In the genomic region with DNA sequence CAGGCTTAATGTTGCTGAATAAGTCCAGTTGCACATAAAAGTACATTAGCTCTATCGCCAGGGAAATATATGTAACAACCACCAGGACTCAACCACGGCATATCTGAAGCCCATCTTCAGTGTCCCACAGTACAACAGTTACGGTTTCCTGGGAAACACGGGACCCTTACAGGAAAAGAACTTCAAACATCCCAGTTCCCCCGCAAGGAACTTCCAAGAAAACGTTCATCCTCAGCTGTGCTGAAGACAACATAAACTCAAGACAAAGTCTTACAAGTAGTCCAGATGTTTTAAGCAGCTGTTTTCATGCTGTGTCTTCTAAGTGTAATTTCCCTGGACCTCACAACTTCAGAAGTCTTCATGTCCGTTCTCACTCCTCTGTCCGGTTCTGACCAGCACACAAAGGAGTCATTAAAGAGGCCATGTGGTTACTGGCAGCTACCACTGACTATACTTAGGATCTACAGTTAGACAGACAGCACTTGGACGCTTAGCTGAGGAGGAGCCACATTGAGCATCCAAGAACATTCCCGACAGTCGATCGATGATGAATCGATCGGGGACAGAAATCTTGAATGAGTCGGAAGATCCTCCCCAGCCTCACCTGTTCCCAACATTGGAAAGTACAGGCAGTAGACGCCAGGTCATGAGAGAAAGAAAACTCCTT, we compare ENCODE assay signal across 8 mouse cellular contexts. TPM values are rescaled to one million over a fixed set of nuclear protein-coding genes. Genes with fewer than 3 reads are reported as not detected.
DNase-seq lines count a peak whose midpoint lies in the region; ATAC-seq and TF ChIP-seq lines count a peak whose summit lies in the region.

No protein-coding gene starts in this region.

- dilution Hi-C loops in CH12.LX (cut with MboI; ENCODE audit: extremely low pct_ligation_motif_present, extremely low pct_unique_long_range_greater_than_20kb, low sequenced_read_pairs), result no loop called here

- peak overlapping the region; percentile 80 for H3K4me2 ChIP-seq in CH12.LX (ENCODE audit: insufficient read depth, low read depth, poor library complexity, severe bottlenecking)
- H3K4me2 ChIP-seq in embryonic facial prominence, embryonic 12.5 days (replicated peaks), result peak overlapping the region; percentile 79
- H3K4me2 ChIP-seq in hindbrain, embryonic 16.5 days (ENCODE audit: low read length), result peak overlapping the region; percentile 82

- no peak for TF ChIP-seq EP300 in CH12.LX (IDR thresholded peaks at IDR 0.05; ENCODE audit: low read length)

- in situ Hi-C loops in CH12.LX (cut with MboI; ENCODE audit: low pct_ligation_motif_present, low pct_unique_long_range_greater_than_20kb, low sequenced_read_pairs), result no loop called here

- TF ChIP-seq RAD21 in CH12.LX (IDR thresholded peaks at IDR 0.05; ENCODE audit: low read depth, low read length), result no peak

- TF ChIP-seq POLR2A in CH12.LX (IDR thresholded peaks at IDR 0.05; ENCODE audit: low read depth, low read length), result no peak

- no peak for ATAC-seq in embryonic facial prominence, embryonic 12.5 days (ENCODE audit: insufficient number of reproducible peaks, insufficient read depth, low FRiP score, low TSS enrichment)
- peak; percentile 11; the same call in 1 of the 2 replicates for ATAC-seq in hindbrain, embryonic 16.5 days

- no peaks in the 10 kb centered on the region for H3K9me3 ChIP-seq in CH12.LX (replicated peaks; ENCODE audit: low read length)
- no peaks in the 10 kb centered on the region for H3K9me3 ChIP-seq in embryonic facial prominence, embryonic 12.5 days
- no peaks in the 10 kb centered on the region for H3K9me3 ChIP-seq in hindbrain, embryonic 16.5 days (ENCODE audit: control insufficient read depth, low read length)

- peaks cover 0 to 7% of the 10 kb centered on the region in 2 experiments for H3K36me3 ChIP-seq in CH12.LX (replicated peaks in 1 of 2; ENCODE audit: control insufficient read depth in 1 of 2, insufficient read depth in 1 of 2, low read length in 1 of 2)
- no peaks in the 10 kb centered on the region for H3K36me3 ChIP-seq in embryonic facial prominence, embryonic 12.5 days
- H3K36me3 ChIP-seq in hindbrain, embryonic 16.5 days (ENCODE audit: control insufficient read depth, insufficient read depth, low read length), result no peaks in the 10 kb centered on the region

- H3K27ac ChIP-seq in CH12.LX (ENCODE audit: insufficient read depth, low read depth), result no peak overlapping the region
- H3K27ac ChIP-seq in embryonic facial prominence, embryonic 12.5 days, result no peak overlapping the region
- H3K27ac ChIP-seq in hindbrain, embryonic 16.5 days (ENCODE audit: low read depth, low read length), result peak overlapping the region; percentile 78

- H3K79me2 ChIP-seq in CH12.LX (replicated peaks; ENCODE audit: control insufficient read depth, extremely low read depth, insufficient read depth, poor library complexity, severe bottlenecking), result peaks cover 16% of the 10 kb centered on the region

- peak overlapping the region; percentile 85 for H3K9ac ChIP-seq in CH12.LX (ENCODE audit: insufficient read depth, low read depth)
- H3K9ac ChIP-seq in embryonic facial prominence, embryonic 12.5 days, result peak overlapping the region; percentile 94
- peak overlapping the region; percentile 83 for H3K9ac ChIP-seq in hindbrain, embryonic 16.5 days (ENCODE audit: low read depth, low read length)

- peak; percentile 22 for DNase-seq in adrenal gland, postnatal 10 days
- DNase-seq in adrenal gland, adult (ENCODE audit: inconsistent age in 2 of 2, low spot score in 1 of 2), result no peak
- DNase-seq in CH12.LX (ENCODE audit: extremely low read depth), result peak; percentile 9
- peak; percentile 9 for DNase-seq in lung, postnatal 10 days
- DNase-seq in right cerebral cortex, postnatal 36 days (ENCODE audit: low spot score in 2 of 2), result no peak
- no peak for DNase-seq in right cerebral cortex, adult 18-20 months

- peak overlapping the region; percentile 81 to 99 (median 98) for H3K4me3 ChIP-seq in CH12.LX (replicated peaks in 1 of 3; ENCODE audit: low read depth in 2 of 3, low read length in 2 of 3, poor library complexity in 1 of 3)
- H3K4me3 ChIP-seq in embryonic facial prominence, embryonic 12.5 days, result peak overlapping the region; percentile 96
- H3K4me3 ChIP-seq in hindbrain, embryonic 16.5 days (ENCODE audit: low read length), result peak overlapping the region; percentile 72

- peaks cover 14% of the 10 kb centered on the region for H3K27me3 ChIP-seq in CH12.LX (replicated peaks)
- no peaks in the 10 kb centered on the region for H3K27me3 ChIP-seq in embryonic facial prominence, embryonic 12.5 days
- no peaks in the 10 kb centered on the region for H3K27me3 ChIP-seq in hindbrain, embryonic 16.5 days (replicated peaks; ENCODE audit: control insufficient read depth, insufficient read depth, low read length)

- H3K4me1 ChIP-seq in CH12.LX (ENCODE audit: control insufficient read depth in 1 of 2, insufficient read depth in 2 of 2), result peaks cover 0 to 16% of the 10 kb centered on the region in 2 experiments; a peak in 3 of 4 replicates
- H3K4me1 ChIP-seq in embryonic facial prominence, embryonic 12.5 days, result peaks cover 13% of the 10 kb centered on the region
- H3K4me1 ChIP-seq in hindbrain, embryonic 16.5 days (ENCODE audit: control insufficient read depth, insufficient read depth, low read depth, low read length), result peaks cover 21% of the 10 kb centered on the region

- WGBS in embryonic facial prominence, embryonic 12.5 days, result 6% methylated on average over 16 of the region's 16 CpGs
- whole genome bisulfite sequencing in hindbrain, embryonic 16.5 days, result 5% methylated on average over 16 of the region's 16 CpGs

- no peak for TF ChIP-seq CTCF in CH12.LX (conservative IDR thresholded peaks at IDR 0.05 in 1 of 2, IDR thresholded peaks at IDR 0.05 in 1 of 2; ENCODE audit: low read depth in 2 of 2, low read length in 2 of 2)

TF ChIP-seq in CH12.LX, 34 proteins besides CTCF, POLR2A, EP300 and RAD21:
- TF ChIP-seq ZNF384 (IDR thresholded peaks at IDR 0.05; ENCODE audit: low read depth, low read length), result 0 out of 2 replicates have a peak, but pooled peaks have one; percentile 1
- TF ChIP-seq IRF4 (IDR thresholded peaks at IDR 0.05; ENCODE audit: low read depth, low read length), result no peak

RNA-seq across cellular contexts. Expression of a gene that starts 0.9 kb away (rescaled TPM):
- total RNA-seq in adrenal gland, postnatal 10 days (2021), result 10 to 100 TPM; 31.0 to 32.0 TPM
- total RNA-seq in CH12.LX (2012; rRNA removed) (4.7 and 5.2 TPM in 2 replicates), CH12.LX (2014; rRNA removed) (8.0 and 8.1 TPM in 2 replicates)
- polyA plus RNA-seq in CH12.LX (2012; ENCODE audit: insufficient read length, low read depth), result 13.9 and 18.5 TPM in 2 replicates
- 16.1 and 16.3 TPM in 2 replicates for polyA plus RNA-seq in embryonic facial prominence, embryonic 12.5 days (2016; fragmentation: Nextera tagmentation; extraction: Ambion mirVana)
- 9.6 and 11.4 TPM in 2 replicates for polyA plus RNA-seq in hindbrain, embryonic 16.5 days (2015; fragmentation: Nextera tagmentation; extraction: Ambion mirVana)

RNA-seq across cellular contexts. Expression of a gene that starts 0.9 kb away (rescaled TPM):
- total RNA-seq in adrenal gland, postnatal 10 days (2021), result 100 to 1,000 TPM; 190 to 214 TPM
- total RNA-seq in CH12.LX (2012; rRNA removed), result 11.2 and 11.9 TPM in 2 replicates
- 15.2 and 15.6 TPM in 2 replicates for total RNA-seq in CH12.LX (2014; rRNA removed)
- polyA plus RNA-seq in CH12.LX (2012; ENCODE audit: insufficient read length, low read depth), result 11.1 and 11.8 TPM in 2 replicates
- 98.8 and 116 TPM in 2 replicates for polyA plus RNA-seq in embryonic facial prominence, embryonic 12.5 days (2016; fragmentation: Nextera tagmentation; extraction: Ambion mirVana)
- polyA plus RNA-seq in hindbrain, embryonic 16.5 days (2015; fragmentation: Nextera tagmentation; extraction: Ambion mirVana), result 101 and 102 TPM in 2 replicates

RNA-seq across cellular contexts. Expression of a gene that starts 38.5 kb away (rescaled TPM):
- 10 to 100 TPM; 30.7 to 47.4 TPM for total RNA-seq in adrenal gland, postnatal 10 days (2021)
- total RNA-seq in CH12.LX (2012; rRNA removed) (23.3 and 29.1 TPM in 2 replicates), CH12.LX (2014; rRNA removed) (32.0 and 42.3 TPM in 2 replicates)
- polyA plus RNA-seq in CH12.LX (2012; ENCODE audit: insufficient read length, low read depth), result 21.5 and 21.9 TPM in 2 replicates
- polyA plus RNA-seq in embryonic facial prominence, embryonic 12.5 days (2016; fragmentation: Nextera tagmentation; extraction: Ambion mirVana), result 77.0 and 82.0 TPM in 2 replicates
- 51.8 and 57.9 TPM in 2 replicates for polyA plus RNA-seq in hindbrain, embryonic 16.5 days (2015; fragmentation: Nextera tagmentation; extraction: Ambion mirVana)

RNA-seq across cellular contexts. Expression of a gene that starts 46.9 kb away (rescaled TPM):
- 10 to 100 TPM; 15.0 to 15.8 TPM for total RNA-seq in adrenal gland, postnatal 10 days (2021)
- total RNA-seq in CH12.LX (2012; rRNA removed) (13.1 and 14.6 TPM in 2 replicates), CH12.LX (2014; rRNA removed) (3.3 and 3.4 TPM in 2 replicates)
- polyA plus RNA-seq in CH12.LX (2012; ENCODE audit: insufficient read length, low read depth), result 20.2 and 22.5 TPM in 2 replicates
- polyA plus RNA-seq in embryonic facial prominence, embryonic 12.5 days (2016; fragmentation: Nextera tagmentation; extraction: Ambion mirVana), result 21.0 and 23.4 TPM in 2 replicates
- polyA plus RNA-seq in hindbrain, embryonic 16.5 days (2015; fragmentation: Nextera tagmentation; extraction: Ambion mirVana), result 29.0 and 33.9 TPM in 2 replicates

Comparison
In these comparisons a context has a peak if more than half of its experiments do, and no peak if none do; other contexts are left out.
1. DNase-seq: peak in adrenal gland, postnatal 10 days (single experiment), CH12.LX (single experiment) and lung, postnatal 10 days (single experiment); none in adrenal gland, adult (0 of 2), right cerebral cortex, postnatal 36 days (0 of 2) and right cerebral cortex, adult 18-20 months (single experiment).
2. Peak in every context shown above with its lines, with median percentiles within 50 percentile points of each other: H3K4me2 ChIP-seq, H3K4me3 ChIP-seq and H3K9ac ChIP-seq.